Mouse (Mus musculus): ENCODE results near the gene Oprl1.
A peak's percentile ranks its signal among the peaks of the same experiment; 100 is the strongest.

The Oprl1 gene

DNA sequence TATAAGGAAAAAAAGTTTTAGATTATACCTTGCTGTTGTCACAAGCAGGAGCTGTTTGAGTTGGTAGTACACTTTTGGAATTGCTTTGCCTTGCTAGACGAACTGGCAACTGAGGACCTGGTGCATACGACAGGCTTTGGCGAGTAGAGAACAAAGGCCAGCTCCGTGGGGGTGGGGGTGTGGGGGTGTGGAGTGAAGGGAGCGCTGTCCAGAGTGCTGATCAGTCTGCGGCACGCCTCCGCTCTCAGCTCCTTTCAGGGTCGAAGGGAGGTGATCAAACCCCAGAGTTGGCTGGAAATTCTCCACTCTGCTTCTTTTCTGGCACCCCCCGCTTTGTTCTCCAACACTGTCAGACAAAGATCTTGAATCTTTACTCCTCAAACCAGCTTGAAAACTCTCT, 49.8 kb downstream of the Oprl1 start:
- DNase-seq (ENCODE audit: low read depth, low spot score): peak; percentile 69

DNA sequence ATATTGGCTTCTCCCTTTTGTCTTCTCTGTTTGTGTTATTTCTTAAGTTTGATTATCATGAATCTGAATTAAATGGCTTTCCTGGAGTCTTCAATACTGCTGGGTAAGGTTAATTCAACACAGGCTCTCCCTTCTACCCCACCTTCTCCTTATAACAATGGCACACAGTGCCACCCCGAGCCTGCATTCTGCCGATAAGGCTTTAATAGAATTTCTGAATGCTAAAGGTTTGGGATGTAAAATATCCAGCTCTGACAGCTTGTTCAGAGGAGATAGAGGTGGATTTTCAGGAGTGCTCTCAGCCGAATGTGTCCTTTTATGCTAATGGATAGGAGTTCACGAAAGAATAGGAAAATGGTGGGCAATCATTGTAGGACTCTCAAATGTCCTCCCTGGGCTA, 50.4 kb downstream of the Oprl1 start:
- no peak for DNase-seq (ENCODE audit: low read depth, low spot score)

GRCm38 (mm10) chr2:181766672-181767557, 52.1 kb downstream of the Oprl1 start:
- no peak for DNase-seq (ENCODE audit: low read depth, low spot score)

GRCm38 (mm10) chr2:181768451-181768850, 53.6 kb downstream of the Oprl1 start:
- DNase-seq (ENCODE audit: low read depth, low spot score): no peak

DNA sequence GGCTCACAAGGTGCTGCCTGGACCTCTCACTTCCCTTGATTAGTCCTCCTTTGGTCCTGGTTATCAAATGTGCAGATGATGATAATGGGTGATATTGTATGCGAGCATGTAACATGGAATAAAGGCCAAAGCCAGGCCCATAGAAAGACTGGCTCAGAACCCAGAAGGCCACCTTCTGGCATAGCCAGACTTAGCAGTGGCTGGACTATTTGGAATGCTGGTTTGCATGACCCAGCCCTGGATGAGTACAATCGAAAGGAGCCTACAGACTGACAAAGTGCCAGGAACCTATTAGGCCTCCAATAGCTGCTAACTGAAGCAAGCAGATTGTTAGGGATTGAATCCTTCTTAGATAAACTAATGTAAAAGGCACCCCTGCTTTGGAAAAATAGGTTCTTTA, 54.6 kb downstream of the Oprl1 start:
- DNase-seq (ENCODE audit: low read depth, low spot score): no peak

Data from ES-CJ7 (cell line).